Mouse (Mus musculus): ENCODE measurements at regions not wholly inside any gene's neighbourhood (a gene's known extent, or its start where the extent isn't known, plus 50 kb on each side); places are given as distances from the start of the nearest gene placed in this dataset.
A peak's percentile ranks its signal among the peaks of the same experiment; 100 is the strongest.

DNA sequence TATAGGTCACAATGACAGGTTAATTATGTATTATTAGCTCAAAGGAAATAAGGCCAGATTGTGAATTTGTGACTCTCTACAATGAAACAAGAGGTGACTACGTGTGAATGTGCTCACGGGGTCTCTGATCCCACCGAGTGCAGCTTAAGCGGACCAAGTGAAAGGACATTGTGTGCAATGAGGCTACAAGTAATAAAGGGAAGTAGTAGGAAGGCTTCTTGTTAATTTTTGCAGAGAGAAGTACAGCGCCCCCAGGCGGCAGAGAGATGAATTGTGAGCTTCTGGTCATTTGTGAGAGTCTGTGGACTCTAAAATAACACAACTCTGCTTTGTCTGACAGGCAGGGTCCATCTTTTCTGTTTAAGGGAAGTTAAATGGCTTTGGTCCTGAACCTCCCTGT, 73.9 kb upstream of the Gls start:
- Histone ChIP-seq H3K4me2 (ENCODE audit: low read depth) (no peak overlapping the region), H3K36me3 (ENCODE audit: insufficient read depth) (no peaks in the 10 kb centered on the region), H3K4me1 (ENCODE audit: insufficient read depth) (no peaks in the 10 kb centered on the region), H3K27me3 (ENCODE audit: insufficient read depth, low read length) (no peaks in the 10 kb centered on the region), H3K9ac (0 out of 2 replicates have a peak overlapping the region, but pooled peaks have one; percentile 15), H3K27ac (ENCODE audit: low read depth, low read length) (peak overlapping the region; percentile 16; the same call in 1 of the 2 replicates), H3K9me3 (ENCODE audit: low read length) (no peaks in the 10 kb centered on the region), H3K4me3 (ENCODE audit: low read depth, low read length) (no peak overlapping the region)
- TF ChIP-seq CTCF (IDR thresholded peaks at IDR 0.05; ENCODE audit: low read depth) = peak; percentile 60
- 10% methylated on average over 6 of the region's 6 CpGs for WGBS
- peak; percentile 72 for DNase-seq
- ATAC-seq = peak; percentile 52

DNA sequence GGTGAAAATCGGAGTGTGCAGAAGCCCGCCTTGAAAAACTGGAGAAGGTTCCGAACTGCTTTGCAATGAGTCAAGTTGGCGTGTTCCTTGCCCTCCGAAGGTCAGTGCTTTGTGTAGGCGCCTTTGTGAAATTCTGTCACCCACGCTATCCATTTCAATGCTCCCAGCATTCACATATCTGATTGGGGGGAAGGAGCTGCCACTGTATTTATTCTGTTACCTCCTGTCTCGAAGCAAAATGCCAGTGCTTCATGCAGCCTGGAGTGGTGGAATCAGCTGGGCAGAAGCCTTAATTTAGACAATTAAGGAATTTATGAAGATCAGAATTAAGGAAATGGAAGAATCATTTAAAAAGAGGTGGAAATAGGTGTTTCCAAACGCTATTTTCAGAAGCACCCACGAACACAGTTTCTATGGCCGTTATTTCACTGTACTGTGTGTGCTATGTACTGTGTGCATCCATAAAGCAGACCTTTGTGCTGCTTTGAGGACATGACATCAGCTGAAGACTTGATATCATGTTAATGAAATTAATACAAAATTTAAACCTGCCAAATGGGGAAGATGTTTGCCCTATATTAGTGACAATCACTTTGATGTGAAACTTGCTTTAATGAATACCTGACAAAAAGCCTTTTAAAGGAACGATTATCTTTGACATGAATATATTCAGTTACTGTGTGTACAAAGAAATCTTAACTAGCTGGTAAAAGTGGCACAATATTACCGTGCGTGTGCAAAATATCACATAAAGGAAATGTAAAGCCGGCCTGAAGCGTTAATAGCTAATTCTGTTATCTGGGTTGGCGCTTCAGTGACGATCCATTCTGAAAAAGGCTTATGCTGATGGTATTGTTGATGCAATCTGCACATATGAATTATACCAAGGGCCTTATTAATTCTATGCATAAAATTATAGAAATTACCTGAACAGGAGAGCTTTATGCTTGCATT, 72.9 kb upstream of the Gls start:
- DNase-seq (peak; percentile 42), ATAC-seq (peak; percentile 67)
- Histone ChIP-seq H3K36me3 (ENCODE audit: insufficient read depth) (no peaks in the 10 kb centered on the region), H3K27ac (ENCODE audit: low read depth, low read length) (peak overlapping the region; percentile 62), H3K27me3 (ENCODE audit: insufficient read depth, low read length) (no peaks in the 10 kb centered on the region), H3K9ac (no peak overlapping the region), H3K4me2 (ENCODE audit: low read depth) (0 out of 2 replicates have a peak overlapping the region, but pooled peaks have one; percentile 8), H3K9me3 (ENCODE audit: low read length) (no peaks in the 10 kb centered on the region), H3K4me1 (ENCODE audit: insufficient read depth) (no peaks in the 10 kb centered on the region), H3K4me3 (ENCODE audit: low read depth, low read length) (no peak overlapping the region)
- no peak for TF ChIP-seq CTCF (IDR thresholded peaks at IDR 0.05; ENCODE audit: low read depth)
- 30% methylated on average over 18 of the region's 18 CpGs for whole genome bisulfite sequencing

DNA sequence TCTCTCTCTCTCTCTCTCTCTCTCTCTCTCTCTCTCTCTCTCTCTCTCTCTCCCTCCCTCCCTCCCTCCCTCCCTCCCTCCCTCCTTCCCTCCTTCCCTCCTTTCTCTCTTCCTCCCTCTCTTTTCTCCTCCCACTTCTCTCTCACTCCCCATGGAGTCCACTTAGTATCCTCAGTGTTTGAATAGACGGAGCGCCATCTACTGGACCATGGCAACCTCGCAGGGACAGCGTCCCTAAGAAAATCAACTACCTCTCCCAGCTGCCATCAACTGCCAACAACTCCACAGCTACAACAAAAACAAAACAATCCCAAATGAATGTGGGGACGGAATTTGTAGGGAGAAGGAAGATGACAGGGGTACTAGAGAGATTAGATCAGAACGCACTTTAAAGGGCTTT, 69.5 kb upstream of the Gls start:
- no peak overlapping the region for H3K27ac ChIP-seq (ENCODE audit: low read depth, low read length)
- no peaks in the 10 kb centered on the region for H3K36me3 ChIP-seq (ENCODE audit: insufficient read depth)
- no peaks in the 10 kb centered on the region for H3K4me1 ChIP-seq (ENCODE audit: insufficient read depth)
- H3K9ac ChIP-seq = no peak overlapping the region
- H3K27me3 ChIP-seq (ENCODE audit: insufficient read depth, low read length) = no peaks in the 10 kb centered on the region
- DNase-seq (peak; percentile 69), ATAC-seq (peak; percentile 48; the same call in 1 of the 2 replicates)
- no peak overlapping the region for H3K4me2 ChIP-seq (ENCODE audit: low read depth)
- H3K9me3 ChIP-seq (ENCODE audit: low read length) = no peaks in the 10 kb centered on the region
- 8% methylated on average over 6 of the region's 6 CpGs for WGBS
- H3K4me3 ChIP-seq (ENCODE audit: low read depth, low read length) = no peak overlapping the region
- TF ChIP-seq CTCF (IDR thresholded peaks at IDR 0.05; ENCODE audit: low read depth) = peak; percentile 74

DNA sequence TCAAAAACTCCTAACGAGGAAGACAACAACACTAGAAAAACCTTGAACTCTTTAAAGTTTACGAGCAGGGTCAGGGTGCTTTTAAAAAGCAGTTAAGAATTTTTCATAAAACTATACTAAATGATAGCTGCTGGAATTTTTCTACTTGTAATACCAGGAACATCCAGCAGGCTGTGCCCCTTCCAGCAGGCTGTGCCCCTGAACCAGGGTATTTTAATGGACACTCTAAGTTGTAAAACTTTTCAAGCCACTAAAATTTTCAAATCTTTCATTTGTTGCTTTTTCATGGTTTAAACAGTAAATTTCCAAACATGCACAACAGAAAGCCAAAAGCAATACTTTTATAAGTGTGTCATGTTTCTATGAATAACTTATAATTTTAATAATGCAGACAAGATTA, 68.2 kb upstream of the Gls start:
- Histone ChIP-seq H3K9ac (no peak overlapping the region), H3K4me2 (ENCODE audit: low read depth) (no peak overlapping the region), H3K27ac (ENCODE audit: low read depth, low read length) (no peak overlapping the region), H3K9me3 (ENCODE audit: low read length) (no peaks in the 10 kb centered on the region), H3K36me3 (ENCODE audit: insufficient read depth) (no peaks in the 10 kb centered on the region), H3K4me3 (ENCODE audit: low read depth, low read length) (no peak overlapping the region), H3K27me3 (ENCODE audit: insufficient read depth, low read length) (no peaks in the 10 kb centered on the region), H3K4me1 (ENCODE audit: insufficient read depth) (no peaks in the 10 kb centered on the region)
- ATAC-seq = no peak
- WGBS = 66% methylated on average over 2 of the region's 2 CpGs
- TF ChIP-seq CTCF (IDR thresholded peaks at IDR 0.05; ENCODE audit: low read depth) = peak; percentile 64
- DNase-seq = peak; percentile 39

DNA sequence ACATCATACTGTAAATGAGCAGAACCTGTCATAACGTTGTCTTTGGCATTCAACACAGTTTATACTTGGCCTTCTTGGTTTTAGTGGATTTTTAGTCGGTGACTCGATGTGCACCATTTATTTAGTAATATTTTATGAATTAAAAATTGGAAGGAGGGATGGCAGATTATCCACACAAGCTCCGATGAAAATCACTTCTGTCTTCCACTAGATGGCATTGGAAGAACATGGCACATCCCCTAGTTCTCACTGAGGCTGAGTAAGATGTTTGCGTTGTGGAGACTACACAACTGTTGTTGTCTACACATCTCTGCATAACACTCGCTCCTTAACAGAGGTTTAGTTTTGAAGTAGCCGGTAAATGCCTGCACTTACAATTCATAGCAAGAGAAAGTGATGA, 66.5 kb upstream of the Gls start:
- no peak overlapping the region for H3K4me3 ChIP-seq (ENCODE audit: low read depth, low read length)
- H3K36me3 ChIP-seq (ENCODE audit: insufficient read depth) = no peaks in the 10 kb centered on the region
- H3K9ac ChIP-seq = no peak overlapping the region
- peak; percentile 87 for TF ChIP-seq CTCF (IDR thresholded peaks at IDR 0.05; ENCODE audit: low read depth)
- WGBS = 63% methylated on average over 7 of the region's 7 CpGs
- no peak overlapping the region for H3K4me2 ChIP-seq (ENCODE audit: low read depth)
- no peaks in the 10 kb centered on the region for H3K9me3 ChIP-seq (ENCODE audit: low read length)
- ATAC-seq (peak; percentile 89), DNase-seq (peak; percentile 66)
- H3K4me1 ChIP-seq (ENCODE audit: insufficient read depth) = no peaks in the 10 kb centered on the region
- H3K27me3 ChIP-seq (ENCODE audit: insufficient read depth, low read length) = no peaks in the 10 kb centered on the region
- H3K27ac ChIP-seq (ENCODE audit: low read depth, low read length) = no peak overlapping the region

DNA sequence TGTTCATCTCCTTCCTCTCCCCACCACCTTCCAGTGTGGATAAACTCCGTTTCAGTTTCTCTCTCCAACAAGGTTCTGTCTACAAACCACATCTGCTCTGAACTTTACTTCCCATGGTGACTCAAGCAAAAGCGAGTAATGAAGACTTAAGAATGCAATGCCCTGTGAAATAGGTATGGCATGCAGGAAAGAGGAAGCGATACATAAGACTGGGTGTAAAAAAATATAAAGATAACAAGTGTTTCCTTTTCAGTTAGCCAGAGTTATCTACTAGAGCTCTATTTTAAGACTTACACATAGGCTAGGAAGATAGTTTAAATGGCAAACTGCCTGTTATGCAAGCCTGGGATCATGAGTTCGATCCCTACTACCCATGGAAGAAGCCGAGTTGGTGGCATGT, 65.3 kb upstream of the Gls start:
- no peaks in the 10 kb centered on the region for H3K9me3 ChIP-seq (ENCODE audit: low read length)
- WGBS = 84% methylated on average over 5 of the region's 5 CpGs
- H3K27me3 ChIP-seq (ENCODE audit: insufficient read depth, low read length) = no peaks in the 10 kb centered on the region
- no peaks in the 10 kb centered on the region for H3K4me1 ChIP-seq (ENCODE audit: insufficient read depth)
- no peak overlapping the region for H3K27ac ChIP-seq (ENCODE audit: low read depth, low read length)
- no peak overlapping the region for H3K4me2 ChIP-seq (ENCODE audit: low read depth)
- ATAC-seq (no peak), DNase-seq (no peak)
- TF ChIP-seq CTCF (IDR thresholded peaks at IDR 0.05; ENCODE audit: low read depth) = no peak
- no peak overlapping the region for H3K9ac ChIP-seq
- no peaks in the 10 kb centered on the region for H3K36me3 ChIP-seq (ENCODE audit: insufficient read depth)
- no peak overlapping the region for H3K4me3 ChIP-seq (ENCODE audit: low read depth, low read length)

DNA sequence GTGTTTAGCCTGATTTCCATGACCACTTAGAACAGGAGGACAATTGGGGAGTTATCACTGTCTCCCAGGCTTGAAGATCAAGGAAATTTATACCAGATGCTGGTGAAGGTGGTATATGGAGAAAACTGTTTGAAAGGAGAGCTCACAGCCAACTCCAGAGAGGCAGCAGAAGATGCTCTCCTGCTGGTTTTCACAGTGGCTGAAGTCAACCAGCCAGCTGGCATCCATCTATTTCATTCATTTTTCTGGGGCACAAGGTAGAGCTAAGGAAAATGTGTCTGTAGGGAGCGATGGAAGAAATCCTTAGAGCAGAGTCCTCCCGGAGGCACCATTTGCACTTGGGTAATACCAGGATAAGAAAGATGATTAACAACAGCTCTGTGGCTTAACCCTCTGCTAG, 63.1 kb upstream of the Gls start:
- H3K9ac ChIP-seq = no peak overlapping the region
- no peaks in the 10 kb centered on the region for H3K4me1 ChIP-seq (ENCODE audit: insufficient read depth)
- no peak overlapping the region for H3K27ac ChIP-seq (ENCODE audit: low read depth, low read length)
- WGBS = 84% methylated on average over 2 of the region's 2 CpGs
- no peak overlapping the region for H3K4me2 ChIP-seq (ENCODE audit: low read depth)
- DNase-seq (no peak), ATAC-seq (no peak)
- H3K27me3 ChIP-seq (ENCODE audit: insufficient read depth, low read length) = no peaks in the 10 kb centered on the region
- no peak overlapping the region for H3K4me3 ChIP-seq (ENCODE audit: low read depth, low read length)
- no peaks in the 10 kb centered on the region for H3K36me3 ChIP-seq (ENCODE audit: insufficient read depth)
- no peaks in the 10 kb centered on the region for H3K9me3 ChIP-seq (ENCODE audit: low read length)
- TF ChIP-seq CTCF (IDR thresholded peaks at IDR 0.05; ENCODE audit: low read depth) = no peak

Measured in forebrain, postnatal 0 days (tissue).